Mouse (Mus musculus) intestine, embryonic 16.5 days (tissue): ENCODE results near the gene Tubb1. TPM values are rescaled to one million over a fixed set of nuclear protein-coding genes. Genes with fewer than 3 reads are reported as not detected.

ENCODE experiments used
- ATAC-seq: fragments of 200-750 bp; cut with Nextera tagmentation; 2 replicates; pipeline ENCODE4 v1.8.0; 2017; ENCODE audit warnings: moderate TSS enrichment, moderate library complexity
- H3K27ac ChIP-seq: fragments of 300-500 bp; sonication (generic); 2 replicates; pipeline ENCODE4 v1.5.1; 2014; ENCODE audit warnings: mild to moderate bottlenecking, low read length
- H3K27me3 ChIP-seq: fragments of 300-500 bp; sonication (generic); replicated peaks from 2 replicates; pipeline ENCODE4 v1.6.1; 2014; ENCODE audit warnings: low read length, control low read depth, mixed read lengths; ENCODE audit not compliant: control insufficient read depth, insufficient read depth
- H3K36me3 ChIP-seq: fragments of 300-500 bp; sonication (generic); 2 replicates; pipeline ENCODE4 v1.6.1; 2014; ENCODE audit warnings: low read length, control low read depth; ENCODE audit not compliant: control insufficient read depth, insufficient read depth
- H3K4me1 ChIP-seq: fragments of 300-500 bp; sonication (generic); 2 replicates; pipeline ENCODE4 v1.6.1; 2014; ENCODE audit warnings: low read length, control low read depth, mixed read lengths; ENCODE audit not compliant: control insufficient read depth, insufficient read depth
- H3K4me2 ChIP-seq: fragments of 300-500 bp; sonication (generic); 2 replicates; pipeline ENCODE4 v1.6.1; 2014; ENCODE audit warnings: low read depth, low read length, control low read depth
- H3K4me3 ChIP-seq: fragments of 300-500 bp; sonication (generic); 2 replicates; pipeline ENCODE4 v1.5.1; 2014; ENCODE audit warnings: mild to moderate bottlenecking, low read length
- H3K9ac ChIP-seq: fragments of 300-500 bp; sonication (generic); 2 replicates; pipeline ENCODE4 v1.6.1; 2014; ENCODE audit warnings: low read depth, low read length
- H3K9me3 ChIP-seq: fragments of 300-500 bp; sonication (generic); 2 replicates; pipeline ENCODE4 v1.6.1; 2016; ENCODE audit warnings: low read length, control low read depth; ENCODE audit not compliant: control insufficient read depth
- WGBS: fragments of 180-500 bp; shearing (Covaris S2); extraction: QIAGEN DNeasy Blood & Tissue Kit; methylation state at CpG from one replicate; pipeline ENCODE4 v1.1.7; 2014; 5-methylcytosine and 5-hydroxymethylcytosine counted together
- polyA plus RNA-seq: library from polyadenylated mRNA; unstranded; fragments of >200 nt; fragmentation: Nextera tagmentation; extraction: Ambion mirVana; gene quantifications from 2 replicates; pipeline ENCODE4 v1.2.1, GENCODE M21; 2015

Gene Tubb1
- polyA plus RNA-seq = 1.1 and 1.4 TPM in 2 replicates

GRCm38 (mm10) chr2:174450353-174450752, at the start of gene Tubb1:
Tubb1 (plus strand) TSS chr2:174450695.
- Histone ChIP-seq H3K27ac (no peak within 1 kb of the TSS), H3K4me3 (no peak within 1 kb of the TSS), H3K36me3 (no peaks in the 10 kb centered on the region), H3K9me3 (no peaks in the 10 kb centered on the region), H3K4me1 (no peaks in the 10 kb centered on the region), H3K4me2 (no peak within 1 kb of the TSS), H3K9ac (no peak within 1 kb of the TSS), H3K27me3 (no peaks in the 10 kb centered on the region)
- ATAC-seq = no peak
- 72% methylated on average over 4 of the region's 4 CpGs for WGBS

- Histone ChIP-seq H3K27ac (no peak overlapping the region), H3K4me2 (no peak overlapping the region), H3K27me3 (no peaks in the 10 kb centered on the region), H3K9ac (no peak overlapping the region), H3K36me3 (no peaks in the 10 kb centered on the region), H3K4me3 (no peak overlapping the region), H3K9me3 (no peaks in the 10 kb centered on the region), H3K4me1 (no peaks in the 10 kb centered on the region)
- WGBS = 38% methylated on average over 2 of the region's 2 CpGs
- peak; percentile 68 for ATAC-seq
Measured at GRCm38 (mm10) chr2:174410222-174410621, 40.3 kb upstream of the Tubb1 start.

GRCm38 (mm10) chr2:174413127-174413526, 37.4 kb upstream of the Tubb1 start:
- Histone ChIP-seq H3K4me2 (no peak overlapping the region), H3K4me3 (no peak overlapping the region), H3K27ac (no peak overlapping the region), H3K9ac (no peak overlapping the region), H3K9me3 (no peaks in the 10 kb centered on the region), H3K4me1 (peaks cover 9% of the 10 kb centered on the region), H3K36me3 (no peaks in the 10 kb centered on the region), H3K27me3 (no peaks in the 10 kb centered on the region)
- ATAC-seq = no peak
- WGBS = 77% methylated on average over 7 of the region's 7 CpGs

- H3K4me1 ChIP-seq = peaks cover 9% of the 10 kb centered on the region
- peak overlapping the region; percentile 94; the same call in 1 of the 2 replicates for H3K9ac ChIP-seq
- no peak overlapping the region for H3K27ac ChIP-seq
- no peaks in the 10 kb centered on the region for H3K27me3 ChIP-seq
- H3K36me3 ChIP-seq = no peaks in the 10 kb centered on the region
- H3K9me3 ChIP-seq = no peaks in the 10 kb centered on the region
- peak overlapping the region; percentile 25; the same call in 1 of the 2 replicates for H3K4me2 ChIP-seq
- 47% methylated on average over 18 of the region's 18 CpGs for WGBS
- peak overlapping the region; percentile 88 for H3K4me3 ChIP-seq
- no peak; the same call in 1 of the 2 replicates for ATAC-seq
Measured at GRCm38 (mm10) chr2:174415001-174415730, 35.3 kb upstream of the Tubb1 start.

- peak within 1 kb of the TSS; percentile 85 for H3K4me2 ChIP-seq
- no peaks in the 10 kb centered on the region for H3K27me3 ChIP-seq
- H3K4me3 ChIP-seq = peak within 1 kb of the TSS; percentile 88
- no peaks in the 10 kb centered on the region for H3K36me3 ChIP-seq
- peak within 1 kb of the TSS; percentile 46 for H3K27ac ChIP-seq
- peaks cover 9% of the 10 kb centered on the region for H3K4me1 ChIP-seq
- peak within 1 kb of the TSS; percentile 94 for H3K9ac ChIP-seq
- WGBS = under 1% methylated on average over 40 of the region's 40 CpGs
- no peaks in the 10 kb centered on the region for H3K9me3 ChIP-seq
- peak; percentile 98 for ATAC-seq
Measured at GRCm38 (mm10) chr2:174415731-174416310, 34.7 kb upstream of the Tubb1 start, which contains the start of gene Nelfcd. Nelfcd (plus strand) TSS chr2:174415804.

- no peaks in the 10 kb centered on the region for H3K27me3 ChIP-seq
- H3K9ac ChIP-seq = no peak overlapping the region
- peaks cover 20% of the 10 kb centered on the region for H3K36me3 ChIP-seq
- H3K9me3 ChIP-seq = no peaks in the 10 kb centered on the region
- WGBS = 83% methylated on average over 6 of the region's 6 CpGs
- H3K4me1 ChIP-seq = peaks cover 8% of the 10 kb centered on the region
- H3K27ac ChIP-seq = no peak overlapping the region
- no peak overlapping the region for H3K4me2 ChIP-seq
- ATAC-seq = no peak
- H3K4me3 ChIP-seq = no peak overlapping the region
Measured at GRCm38 (mm10) chr2:174421107-174421506, 29.4 kb upstream of the Tubb1 start.

GRCm38 (mm10) chr2:174424301-174425085, 26.0 kb upstream of the Tubb1 start:
- no peaks in the 10 kb centered on the region for H3K27me3 ChIP-seq
- no peaks in the 10 kb centered on the region for H3K9me3 ChIP-seq
- H3K4me2 ChIP-seq = no peak overlapping the region
- no peaks in the 10 kb centered on the region for H3K4me1 ChIP-seq
- H3K9ac ChIP-seq = no peak overlapping the region
- H3K36me3 ChIP-seq = peaks cover 38% of the 10 kb centered on the region
- WGBS = 90% methylated on average over 11 of the region's 11 CpGs
- ATAC-seq = no peak
- no peak overlapping the region for H3K4me3 ChIP-seq
- no peak overlapping the region for H3K27ac ChIP-seq

- no peak overlapping the region for H3K4me3 ChIP-seq
- H3K4me2 ChIP-seq = no peak overlapping the region
- no peak for ATAC-seq
- no peaks in the 10 kb centered on the region for H3K27me3 ChIP-seq
- H3K27ac ChIP-seq = no peak overlapping the region
- H3K36me3 ChIP-seq = peaks cover 34% of the 10 kb centered on the region
- H3K9me3 ChIP-seq = no peaks in the 10 kb centered on the region
- no peak overlapping the region for H3K9ac ChIP-seq
- no peaks in the 10 kb centered on the region for H3K4me1 ChIP-seq
- 89% methylated on average over 12 of the region's 12 CpGs for WGBS
Measured at GRCm38 (mm10) chr2:174426856-174427255, 23.6 kb upstream of the Tubb1 start.
